Mouse (Mus musculus): ENCODE data around the gene 4933402J07Rik. TPM values are rescaled to one million over a fixed set of nuclear protein-coding genes. Genes with fewer than 3 reads are reported as not detected.

Gene 4933402J07Rik
- not detected in 2 replicates for polyA plus RNA-seq (2012; rRNA removed)

- TF ChIP-seq CTCF (IDR thresholded peaks at IDR 0.05; ENCODE audit: extremely low read depth, insufficient read depth, low read length) (no peak), POLR2A (IDR thresholded peaks at IDR 0.05; ENCODE audit: extremely low read depth, insufficient read depth, low read length) (no peak)
- Histone ChIP-seq H3K4me1 (ENCODE audit: control insufficient read depth, insufficient read depth, low read length) (no peaks in the 10 kb centered on the region), H3K27ac (ENCODE audit: insufficient read depth, low read length) (no peak within 1 kb of the TSS), H3K4me3 (ENCODE audit: insufficient read depth, low read length) (no peak within 1 kb of the TSS)
Measured at GRCm38 (mm10) chr8:87563553-87563952, at the start of gene 4933402J07Rik. Gene 4933402J07Rik (plus strand): TSS chr8:87563853.

- no peak for TF ChIP-seq POLR2A (IDR thresholded peaks at IDR 0.05; ENCODE audit: extremely low read depth, insufficient read depth, low read length)
- TF ChIP-seq CTCF (IDR thresholded peaks at IDR 0.05; ENCODE audit: extremely low read depth, insufficient read depth, low read length), result no peak
Measured at GRCm38 (mm10) chr8:87517132-87517531, 46.5 kb upstream of the 4933402J07Rik start.

GRCm38 (mm10) chr8:87525006-87525405, 38.6 kb upstream of the 4933402J07Rik start:
- no peak overlapping the region for H3K27ac ChIP-seq (ENCODE audit: insufficient read depth, low read length)
- H3K4me3 ChIP-seq (ENCODE audit: insufficient read depth, low read length), result no peak overlapping the region
- no peaks in the 10 kb centered on the region for H3K4me1 ChIP-seq (ENCODE audit: control insufficient read depth, insufficient read depth, low read length)
- TF ChIP-seq CTCF (IDR thresholded peaks at IDR 0.05; ENCODE audit: extremely low read depth, insufficient read depth, low read length) (no peak), POLR2A (IDR thresholded peaks at IDR 0.05; ENCODE audit: extremely low read depth, insufficient read depth, low read length) (no peak)

More at GRCm38 (mm10) chr8:87517132-87517531, 46.5 kb upstream of the 4933402J07Rik start:
- no peaks in the 10 kb centered on the region for H3K4me1 ChIP-seq (ENCODE audit: control insufficient read depth, insufficient read depth, low read length)
- no peak overlapping the region for H3K27ac ChIP-seq (ENCODE audit: insufficient read depth, low read length)
- no peak overlapping the region for H3K4me3 ChIP-seq (ENCODE audit: insufficient read depth, low read length)

GRCm38 (mm10) chr8:87531176-87531575, 32.5 kb upstream of the 4933402J07Rik start:
- Histone ChIP-seq H3K4me3 (ENCODE audit: insufficient read depth, low read length) (no peak overlapping the region), H3K4me1 (ENCODE audit: control insufficient read depth, insufficient read depth, low read length) (no peaks in the 10 kb centered on the region), H3K27ac (ENCODE audit: insufficient read depth, low read length) (no peak overlapping the region)
- TF ChIP-seq CTCF (IDR thresholded peaks at IDR 0.05; ENCODE audit: extremely low read depth, insufficient read depth, low read length) (no peak), POLR2A (IDR thresholded peaks at IDR 0.05; ENCODE audit: extremely low read depth, insufficient read depth, low read length) (no peak)

GRCm38 (mm10) chr8:87533476-87533875, 30.2 kb upstream of the 4933402J07Rik start:
- no peaks in the 10 kb centered on the region for H3K4me1 ChIP-seq (ENCODE audit: control insufficient read depth, insufficient read depth, low read length)
- no peak overlapping the region for H3K27ac ChIP-seq (ENCODE audit: insufficient read depth, low read length)
- TF ChIP-seq POLR2A (IDR thresholded peaks at IDR 0.05; ENCODE audit: extremely low read depth, insufficient read depth, low read length) (no peak), CTCF (IDR thresholded peaks at IDR 0.05; ENCODE audit: extremely low read depth, insufficient read depth, low read length) (no peak)

GRCm38 (mm10) chr8:87534846-87535245, 28.8 kb upstream of the 4933402J07Rik start:
- H3K27ac ChIP-seq (ENCODE audit: insufficient read depth, low read length), result no peak overlapping the region
- H3K4me1 ChIP-seq (ENCODE audit: control insufficient read depth, insufficient read depth, low read length), result no peaks in the 10 kb centered on the region
- TF ChIP-seq POLR2A (IDR thresholded peaks at IDR 0.05; ENCODE audit: extremely low read depth, insufficient read depth, low read length) (no peak), CTCF (IDR thresholded peaks at IDR 0.05; ENCODE audit: extremely low read depth, insufficient read depth, low read length) (peak; percentile 24; the same call in 1 of the 2 replicates)
- H3K4me3 ChIP-seq (ENCODE audit: insufficient read depth, low read length), result no peak overlapping the region

More at GRCm38 (mm10) chr8:87533476-87533875, 30.2 kb upstream of the 4933402J07Rik start:
- no peak overlapping the region for H3K4me3 ChIP-seq (ENCODE audit: insufficient read depth, low read length)

GRCm38 (mm10) chr8:87536615-87537329, 26.9 kb upstream of the 4933402J07Rik start:
- Histone ChIP-seq H3K27ac (ENCODE audit: insufficient read depth, low read length) (no peak overlapping the region), H3K4me1 (ENCODE audit: control insufficient read depth, insufficient read depth, low read length) (no peaks in the 10 kb centered on the region), H3K4me3 (ENCODE audit: insufficient read depth, low read length) (no peak overlapping the region)
- TF ChIP-seq POLR2A (IDR thresholded peaks at IDR 0.05; ENCODE audit: extremely low read depth, insufficient read depth, low read length), result no peak
- peak; percentile 96 for TF ChIP-seq CTCF (IDR thresholded peaks at IDR 0.05; ENCODE audit: extremely low read depth, insufficient read depth, low read length)

GRCm38 (mm10) chr8:87539829-87540394, 23.7 kb upstream of the 4933402J07Rik start:
- no peak overlapping the region for H3K27ac ChIP-seq (ENCODE audit: insufficient read depth, low read length)
- 0 out of 2 replicates have a peak overlapping the region, but pooled peaks have one; percentile 2 for H3K4me3 ChIP-seq (ENCODE audit: insufficient read depth, low read length)
- TF ChIP-seq POLR2A (IDR thresholded peaks at IDR 0.05; ENCODE audit: extremely low read depth, insufficient read depth, low read length) (no peak), CTCF (IDR thresholded peaks at IDR 0.05; ENCODE audit: extremely low read depth, insufficient read depth, low read length) (no peak)
- H3K4me1 ChIP-seq (ENCODE audit: control insufficient read depth, insufficient read depth, low read length), result no peaks in the 10 kb centered on the region

GRCm38 (mm10) chr8:87549881-87550280, 13.8 kb upstream of the 4933402J07Rik start:
- Histone ChIP-seq H3K4me1 (ENCODE audit: control insufficient read depth, insufficient read depth, low read length) (no peaks in the 10 kb centered on the region), H3K27ac (ENCODE audit: insufficient read depth, low read length) (no peak overlapping the region), H3K4me3 (ENCODE audit: insufficient read depth, low read length) (no peak overlapping the region)
- TF ChIP-seq POLR2A (IDR thresholded peaks at IDR 0.05; ENCODE audit: extremely low read depth, insufficient read depth, low read length) (no peak), CTCF (IDR thresholded peaks at IDR 0.05; ENCODE audit: extremely low read depth, insufficient read depth, low read length) (no peak)

GRCm38 (mm10) chr8:87552801-87553200, 10.9 kb upstream of the 4933402J07Rik start:
- TF ChIP-seq POLR2A (IDR thresholded peaks at IDR 0.05; ENCODE audit: extremely low read depth, insufficient read depth, low read length) (no peak), CTCF (IDR thresholded peaks at IDR 0.05; ENCODE audit: extremely low read depth, insufficient read depth, low read length) (no peak)
- no peaks in the 10 kb centered on the region for H3K4me1 ChIP-seq (ENCODE audit: control insufficient read depth, insufficient read depth, low read length)
- no peak overlapping the region for H3K4me3 ChIP-seq (ENCODE audit: insufficient read depth, low read length)
- no peak overlapping the region for H3K27ac ChIP-seq (ENCODE audit: insufficient read depth, low read length)
